Mouse (Mus musculus) layer of hippocampus, adult 9-11 months (tissue): ENCODE results near the gene Gm7534.
A peak's percentile ranks its signal among the peaks of the same experiment; 100 is the strongest.
"Not testable (repeated sequence)": the region's sequence is repeated elsewhere in the genome, so short reads cannot be mapped to it uniquely, and the experiment has no call there.

Experiments
- DNase-seq: peaks from one replicate; pipeline ENCODE4 v3.0.0; 2022

Gene Gm7534

DNA sequence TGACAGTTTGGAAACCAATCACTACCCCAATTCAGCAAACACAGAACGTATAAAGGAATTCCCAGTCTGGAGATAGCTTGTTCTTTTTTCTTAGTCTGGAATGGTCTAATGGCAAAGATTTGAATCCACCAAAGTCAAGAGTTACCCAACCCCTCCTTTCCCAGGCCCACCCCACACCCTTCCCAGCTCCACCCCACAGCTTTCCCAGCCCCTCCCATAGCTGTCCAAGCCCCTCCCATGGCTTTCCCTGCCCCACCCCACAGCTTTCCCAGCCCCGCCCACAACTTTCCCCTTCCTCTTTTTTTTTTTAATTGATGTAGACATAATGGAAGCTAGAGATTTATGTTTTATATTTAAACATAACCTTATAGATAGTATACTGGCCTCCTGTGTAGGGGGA, 3.4 kb downstream of the Gm7534 start:
- DNase-seq, result no peak

DNA sequence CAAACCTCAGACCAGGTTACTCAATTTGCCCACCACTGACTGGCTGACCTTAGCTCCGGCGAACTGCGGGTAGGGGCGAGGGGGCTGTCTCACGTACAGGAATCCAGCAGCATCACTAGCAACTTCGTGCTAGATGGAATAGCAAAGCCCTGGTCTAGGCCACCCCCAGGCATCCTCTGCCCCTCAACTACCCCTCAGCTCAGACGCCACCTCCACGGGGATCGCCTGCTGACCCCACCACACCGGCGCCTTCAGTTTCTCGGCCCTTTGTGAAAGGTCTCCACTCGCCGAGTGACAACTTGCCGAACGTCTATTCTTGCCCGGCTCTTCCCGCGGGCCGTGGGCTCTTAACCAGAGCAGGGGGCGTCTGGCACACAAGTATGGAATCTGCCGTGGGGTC, 16.5 kb downstream of the Gm7534 start:
- no peak for DNase-seq

DNA sequence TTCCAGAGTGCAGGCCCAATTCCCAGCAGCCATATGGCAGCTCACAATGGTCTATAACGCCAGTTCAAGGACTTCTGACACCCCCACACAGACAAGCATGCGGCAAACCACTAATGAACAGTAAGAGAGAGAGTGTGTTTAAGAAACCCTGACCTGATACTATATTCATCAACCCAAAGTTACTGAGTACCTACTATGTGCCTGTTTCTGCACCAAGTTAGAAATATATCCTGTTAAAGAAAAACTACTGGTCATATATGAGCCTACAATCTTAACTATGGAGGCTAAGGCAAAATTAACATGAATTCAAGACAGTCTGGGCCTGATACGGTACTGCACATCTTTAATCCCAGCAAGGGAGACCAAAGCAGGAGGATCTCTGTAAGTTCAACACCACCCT, 17.2 kb downstream of the Gm7534 start:
- DNase-seq, result no peak

DNA sequence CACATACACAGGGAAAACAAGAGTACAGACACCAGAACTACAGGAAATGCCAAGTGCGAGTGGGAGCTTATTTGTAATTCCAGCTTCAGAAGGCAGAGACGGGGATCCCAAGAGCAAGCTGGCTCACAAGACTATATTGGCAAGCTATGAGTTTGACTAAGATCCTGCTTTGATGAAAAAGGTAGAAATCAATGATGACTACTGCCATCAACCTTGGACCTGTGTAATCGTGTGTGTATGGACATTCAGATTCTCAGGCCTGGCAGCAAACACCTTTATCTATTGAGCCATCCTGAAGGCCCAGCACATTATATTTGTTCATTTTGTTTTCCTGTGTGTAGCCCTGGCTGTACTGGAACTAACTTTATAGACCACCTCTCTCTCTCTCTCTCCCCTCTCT, 19.1 kb downstream of the Gm7534 start:
- no peak for DNase-seq

DNA sequence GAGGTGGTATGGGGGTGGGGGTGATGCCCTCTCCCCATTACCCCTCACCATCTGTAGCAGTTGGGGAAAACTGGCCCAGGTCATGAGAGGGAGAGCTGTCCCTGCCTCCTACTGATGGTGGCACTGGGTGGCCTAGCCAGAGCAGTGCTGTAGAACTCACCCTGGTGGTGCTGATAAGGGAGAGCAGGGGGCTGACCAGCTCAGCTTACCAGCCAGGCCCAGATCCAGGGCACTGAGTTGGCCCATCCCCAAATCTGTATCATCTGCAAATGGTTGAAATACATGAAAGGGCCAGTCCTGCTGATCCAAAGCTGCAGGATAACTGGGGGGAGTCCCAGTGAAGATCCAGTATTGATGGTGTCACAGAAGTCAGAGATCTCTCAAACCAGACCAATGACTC, 21.0 kb downstream of the Gm7534 start:
- no peak for DNase-seq

DNA sequence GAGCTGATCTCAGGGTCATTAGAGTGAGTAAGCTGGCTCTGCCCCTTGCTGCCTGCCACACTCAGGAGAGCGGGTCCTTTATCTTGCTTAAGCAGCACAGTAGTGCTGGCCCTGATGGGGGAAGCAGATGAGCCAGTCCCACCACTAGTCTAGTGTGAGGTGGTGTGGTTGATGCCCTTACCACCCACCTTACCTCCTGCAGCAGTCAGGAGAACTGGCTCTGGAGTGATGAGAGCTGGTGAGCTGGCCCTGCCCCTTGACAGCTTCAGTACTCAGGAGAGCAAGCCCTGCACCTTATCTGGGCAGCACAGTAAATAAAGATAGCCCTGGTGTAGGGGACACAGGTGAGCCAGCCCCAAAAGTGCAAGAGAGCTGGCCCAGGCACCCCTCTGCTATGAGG, 21.7 kb downstream of the Gm7534 start:
- no peak for DNase-seq

DNA sequence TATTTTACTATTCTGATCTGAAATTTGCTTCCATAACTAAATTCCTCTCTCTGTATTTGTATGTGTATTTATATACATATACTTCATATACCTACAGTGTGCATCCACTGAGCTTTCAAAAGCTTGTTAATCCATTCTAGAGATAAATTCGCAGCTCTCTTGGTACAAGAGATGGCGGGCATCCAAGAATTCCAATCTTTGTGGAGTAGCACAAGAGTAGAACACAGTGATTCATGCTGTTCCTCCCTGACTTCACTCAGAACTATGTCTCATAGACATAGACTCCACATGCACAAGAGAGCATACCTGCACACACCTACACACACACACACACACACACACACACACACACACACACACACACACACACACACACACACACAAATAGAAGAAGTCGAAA, 30.4 kb downstream of the Gm7534 start:
- DNase-seq, result no peak

DNA sequence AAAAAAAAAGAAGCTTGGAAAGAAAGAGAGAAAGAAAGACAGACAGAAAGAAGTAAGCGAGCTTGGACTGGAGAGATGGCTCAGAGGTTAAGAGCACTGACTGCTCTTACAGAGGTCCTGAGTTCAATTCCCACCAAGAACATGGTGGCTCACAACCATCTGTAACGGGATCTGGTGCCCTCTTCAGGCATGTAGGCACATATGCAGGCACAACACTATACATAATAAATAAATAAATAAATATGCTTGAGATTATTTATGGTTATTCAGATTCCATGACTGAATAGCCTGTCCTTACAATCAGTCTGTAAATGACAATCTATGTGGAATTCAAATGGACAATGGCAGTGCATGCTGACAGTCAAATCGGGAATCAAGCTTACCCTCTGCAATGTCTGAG, 35.9 kb downstream of the Gm7534 start:
- no peak for DNase-seq

DNA sequence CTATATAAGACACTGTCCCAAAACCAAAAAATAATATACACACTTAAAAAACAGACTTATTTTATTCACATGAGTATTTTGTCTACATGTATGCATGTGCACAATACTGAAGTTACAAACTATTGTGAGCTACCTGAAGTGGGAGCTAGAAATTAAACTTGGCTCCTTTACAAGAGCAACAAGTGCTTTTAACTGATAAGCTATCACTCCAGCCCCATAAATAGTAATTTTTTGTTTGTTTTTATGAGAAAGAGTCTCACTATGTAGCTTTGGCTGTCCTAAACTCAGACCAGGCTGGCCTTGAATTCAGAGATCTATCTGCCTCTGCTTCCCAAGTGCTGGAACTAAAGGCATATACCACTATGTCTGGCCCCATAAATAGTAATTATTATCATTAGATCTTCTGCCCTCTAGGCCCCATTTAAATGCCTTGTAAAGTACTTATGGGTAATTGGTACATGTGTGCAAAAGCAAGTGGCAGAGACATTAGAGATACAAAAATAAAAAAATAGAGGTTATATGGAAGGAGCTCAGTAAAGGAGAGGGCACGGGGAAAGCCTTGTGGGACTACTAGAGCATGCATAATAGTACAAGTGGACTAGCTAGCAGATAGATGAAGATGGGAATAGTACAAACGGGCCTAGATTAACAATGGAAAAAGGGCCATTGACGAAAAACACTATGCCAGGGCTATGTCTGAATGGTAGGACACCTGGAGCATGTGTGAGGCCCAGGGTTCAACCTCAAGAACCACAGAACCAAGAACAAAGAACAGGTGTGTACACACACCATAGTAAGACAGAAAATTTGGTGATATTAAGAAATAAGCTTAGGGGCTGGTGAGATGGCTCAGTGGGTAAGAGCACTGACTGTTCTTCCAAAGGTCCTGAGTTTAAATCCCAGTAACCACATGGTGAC, 37.0 kb downstream of the Gm7534 start:
- DNase-seq, result no peak

DNA sequence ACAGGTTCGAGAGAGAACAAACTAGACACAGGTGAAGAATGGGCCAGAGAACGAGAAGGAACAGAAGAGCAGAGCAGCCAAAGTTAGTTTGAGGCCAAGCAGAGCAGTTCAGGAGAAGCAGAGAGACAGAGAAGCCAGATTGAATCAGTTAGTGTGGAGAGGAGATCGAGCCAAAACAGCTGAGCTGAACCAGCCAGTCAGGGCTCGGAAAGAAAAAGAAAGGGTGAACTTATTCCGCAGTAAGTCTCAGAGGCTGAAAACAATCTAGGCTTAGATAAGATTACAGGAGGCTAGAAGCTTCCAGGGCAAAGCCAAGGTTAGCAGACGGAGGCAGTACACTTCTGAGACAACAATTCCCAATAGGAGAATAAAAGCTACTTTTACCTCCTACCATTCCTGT, 37.8 kb downstream of the Gm7534 start:
- DNase-seq, result no peak

DNA sequence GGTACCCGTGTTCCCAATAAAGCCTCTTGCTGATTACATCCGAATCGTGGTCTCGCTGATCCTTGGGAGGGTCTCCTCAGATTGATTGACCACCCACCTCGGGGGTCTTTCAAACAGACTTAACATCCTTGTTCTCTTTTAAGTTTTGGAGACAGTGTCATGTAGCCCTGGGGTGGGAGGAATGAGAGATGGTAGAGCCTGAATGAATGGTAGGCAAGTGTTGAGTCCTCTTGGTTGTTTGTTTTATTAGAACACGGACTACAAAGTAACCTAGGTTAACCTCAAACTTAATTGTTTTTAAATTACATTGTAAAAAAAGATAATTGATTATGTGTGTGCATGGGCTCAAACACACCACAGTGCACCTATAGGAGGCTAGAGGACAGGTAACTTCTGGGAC, 38.2 kb downstream of the Gm7534 start:
- DNase-seq, result no peak

DNA sequence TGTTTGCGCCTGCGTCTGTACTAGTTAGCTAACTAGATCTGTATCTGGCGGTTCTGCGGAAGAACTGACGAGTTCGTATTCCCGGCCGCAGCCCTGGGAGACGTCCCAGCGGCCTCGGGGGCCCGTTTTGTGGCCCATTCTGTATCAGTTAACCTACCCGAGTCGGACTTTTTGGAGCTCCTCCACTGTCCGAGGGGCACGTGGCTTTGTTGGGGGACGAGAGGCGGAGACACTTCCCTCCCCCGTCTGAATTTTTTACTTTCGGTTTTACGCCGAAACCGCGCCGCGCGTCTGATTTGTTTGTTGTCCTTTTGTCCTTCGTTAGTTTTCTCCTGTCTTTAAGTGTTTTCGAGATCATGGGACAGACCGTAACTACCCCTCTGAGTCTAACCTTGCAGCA, 42.7 kb downstream of the Gm7534 start:
- DNase-seq, result not testable (repeated sequence)

DNA sequence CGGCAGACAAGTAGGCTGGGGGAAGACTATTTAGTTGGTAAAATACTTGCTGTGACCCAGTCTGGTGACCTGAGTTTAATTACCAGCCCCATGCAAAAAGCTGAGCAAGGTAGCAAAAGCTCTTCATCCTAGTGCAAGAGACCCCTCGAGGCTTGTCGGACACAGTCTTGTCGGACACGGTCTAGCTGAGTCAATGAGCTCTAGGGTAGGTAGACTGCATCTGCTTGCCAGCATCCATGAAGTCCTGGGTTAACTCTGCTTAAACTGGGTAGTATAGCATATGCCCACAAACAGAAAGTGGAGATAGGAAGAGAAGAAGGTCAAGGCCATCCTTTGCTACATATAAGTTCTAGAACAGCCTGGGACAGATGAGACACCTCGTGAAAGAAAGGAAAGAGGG, 44.0 kb downstream of the Gm7534 start:
- no peak for DNase-seq

DNA sequence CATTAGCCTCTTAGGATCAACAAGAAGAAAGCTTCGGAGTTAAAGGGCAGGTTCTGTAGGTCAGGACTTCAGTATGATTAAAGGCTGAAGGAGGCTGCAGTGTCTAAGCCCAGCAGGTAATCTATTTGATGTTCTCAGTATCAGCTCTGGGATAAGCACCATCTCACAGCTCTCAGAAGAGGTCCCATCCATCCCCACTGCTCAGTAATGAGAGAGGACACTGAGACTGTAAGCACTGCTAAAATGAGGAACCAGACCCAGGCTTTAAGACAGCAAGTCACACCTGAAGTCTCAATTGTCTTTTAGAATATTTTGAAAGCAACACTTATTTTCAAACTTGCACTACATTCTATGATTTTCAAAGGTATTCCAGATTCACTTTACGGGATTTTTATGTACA, 45.2 kb downstream of the Gm7534 start:
- no peak for DNase-seq

DNA sequence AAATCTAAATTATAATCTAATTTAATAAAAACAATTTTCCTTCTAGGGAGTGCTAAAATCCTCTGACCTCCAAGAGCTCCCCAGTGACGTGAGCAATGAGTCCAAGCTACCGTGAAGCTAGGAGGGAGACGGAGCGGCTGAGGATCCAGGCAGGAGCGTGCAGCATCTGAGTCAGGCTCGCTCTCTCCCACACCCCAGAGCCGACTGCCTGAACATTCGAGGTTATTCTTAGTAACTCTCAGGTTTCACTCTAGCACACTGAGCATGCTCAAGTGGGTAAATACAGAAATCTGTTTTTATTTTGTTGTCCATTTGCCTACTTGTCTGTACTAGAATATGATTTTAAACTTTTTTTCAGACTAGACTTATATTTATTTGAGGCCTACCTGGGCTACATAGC, 46.1 kb downstream of the Gm7534 start:
- DNase-seq, result peak; percentile 25

DNA sequence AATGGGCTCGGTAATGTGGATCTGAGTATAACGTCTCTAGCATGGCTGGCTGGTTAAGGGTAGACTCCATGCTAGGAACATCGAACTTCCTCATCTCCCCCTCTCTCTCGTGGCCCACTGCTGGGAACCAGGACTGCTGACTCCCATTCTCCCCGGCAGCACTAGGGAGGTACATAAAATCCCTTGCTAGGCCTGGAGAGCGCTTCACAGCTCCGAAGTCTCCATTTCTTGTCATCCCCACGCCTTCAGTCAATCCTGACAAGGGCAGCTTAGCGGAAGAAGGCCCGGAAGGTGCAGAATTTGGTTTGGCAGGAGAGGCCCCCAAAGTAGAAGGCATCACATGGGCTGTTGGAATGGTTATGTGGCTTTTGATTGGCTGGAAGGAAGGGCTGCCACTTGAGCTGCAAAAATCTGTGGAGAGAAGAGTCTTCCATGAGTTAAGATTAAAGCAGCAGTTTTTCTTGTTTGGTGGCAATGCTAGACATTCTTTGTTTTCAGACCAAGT, 46.8 kb downstream of the Gm7534 start:
- DNase-seq, result no peak

DNA sequence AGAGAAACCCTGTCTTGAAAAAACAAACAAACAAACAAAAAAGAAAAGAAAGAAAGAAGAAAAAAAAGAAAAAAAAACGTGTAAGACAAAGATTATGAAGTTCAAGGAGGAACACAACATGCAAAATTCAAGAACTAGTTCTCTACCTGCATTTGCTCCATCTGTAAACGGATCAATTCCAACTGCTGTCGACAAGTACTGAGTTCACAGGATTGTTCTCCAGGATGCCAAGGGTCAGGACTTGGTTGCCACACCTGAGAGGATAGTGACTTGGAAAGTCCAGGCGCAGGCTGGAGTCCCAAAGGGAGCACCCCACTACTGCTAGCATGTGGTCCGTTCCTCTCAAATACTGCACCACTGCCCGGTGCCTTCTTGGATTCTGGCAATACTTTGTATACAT, 47.3 kb downstream of the Gm7534 start:
- DNase-seq, result no peak

DNA sequence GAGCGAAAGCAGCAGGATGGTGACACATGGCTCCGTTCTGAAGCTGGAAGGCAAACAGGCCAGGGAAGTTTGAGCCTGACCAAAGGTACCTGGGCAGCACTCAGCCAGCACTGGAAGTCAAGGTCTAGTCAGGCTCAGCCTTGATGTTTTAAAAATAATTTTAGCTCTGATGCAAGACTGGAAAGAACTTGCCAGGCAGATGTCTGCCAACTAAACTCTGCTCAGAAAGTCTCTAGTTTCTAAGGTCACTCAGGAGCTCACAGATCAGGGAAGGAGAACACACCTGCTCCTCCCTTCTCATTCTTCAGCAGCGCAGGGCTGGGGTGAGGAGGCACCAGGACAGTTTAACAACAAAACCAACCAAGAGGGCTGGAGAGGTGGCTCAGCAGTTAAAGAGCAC, 48.5 kb downstream of the Gm7534 start:
- no peak for DNase-seq

DNA sequence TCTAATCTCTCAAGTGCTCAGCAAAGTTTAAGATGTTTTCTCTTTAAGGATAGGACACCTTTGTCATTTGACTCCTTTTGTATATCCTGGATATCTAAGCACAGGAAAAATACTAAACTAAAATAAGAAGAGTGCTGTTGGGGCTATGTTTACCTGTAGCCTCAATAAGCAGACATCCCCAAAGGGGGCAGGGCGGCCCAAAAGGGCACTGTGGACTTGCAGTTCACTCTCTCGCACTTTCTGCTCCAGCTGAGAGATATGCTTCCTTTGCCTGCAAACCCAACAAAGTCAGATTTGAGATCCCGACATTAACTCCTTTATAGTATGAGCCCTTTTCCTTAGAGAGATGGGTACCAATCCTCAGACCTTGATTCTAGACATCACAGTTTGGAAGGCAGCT, 49.1 kb downstream of the Gm7534 start:
- DNase-seq, result no peak

DNA sequence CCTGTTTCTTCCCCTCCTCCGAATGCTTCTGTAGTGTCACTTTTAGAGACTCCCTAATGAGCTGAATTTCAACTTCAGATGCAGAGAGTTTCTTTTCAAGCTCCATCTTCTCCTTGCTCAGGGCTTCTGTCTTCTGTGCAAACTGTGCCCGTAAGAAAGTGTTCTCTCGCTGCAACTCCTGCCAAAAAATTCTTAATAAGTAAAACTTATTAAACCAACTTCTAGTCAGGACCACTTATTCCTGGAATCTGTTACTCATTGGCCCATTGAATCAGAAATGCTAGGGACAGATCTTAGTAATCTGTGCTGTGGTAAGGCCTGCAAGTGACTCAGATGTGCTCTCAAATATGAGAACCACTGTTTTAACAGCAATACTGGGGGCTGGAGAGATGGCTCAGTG, 50.7 kb downstream of the Gm7534 start:
- no peak for DNase-seq

DNA sequence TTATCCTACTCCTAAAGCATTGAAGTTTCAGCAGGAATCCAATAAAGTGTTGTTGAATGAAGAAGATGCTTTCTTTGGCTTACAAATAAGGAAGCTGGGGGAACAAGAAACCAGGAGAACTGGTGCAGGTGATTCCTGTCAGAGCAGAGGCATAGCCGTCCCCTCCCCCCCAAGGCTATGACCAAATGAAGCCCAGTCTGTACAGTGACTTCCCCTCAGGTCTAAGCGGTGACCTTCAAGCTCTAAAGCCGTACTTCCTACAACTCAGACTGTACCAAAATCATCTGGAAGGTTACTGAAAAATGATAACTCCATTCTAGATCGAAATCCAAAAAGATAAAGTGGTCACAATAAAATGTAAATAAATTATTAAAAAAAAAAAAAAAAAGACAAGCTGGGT, 53.4 kb downstream of the Gm7534 start:
- DNase-seq, result no peak

DNA sequence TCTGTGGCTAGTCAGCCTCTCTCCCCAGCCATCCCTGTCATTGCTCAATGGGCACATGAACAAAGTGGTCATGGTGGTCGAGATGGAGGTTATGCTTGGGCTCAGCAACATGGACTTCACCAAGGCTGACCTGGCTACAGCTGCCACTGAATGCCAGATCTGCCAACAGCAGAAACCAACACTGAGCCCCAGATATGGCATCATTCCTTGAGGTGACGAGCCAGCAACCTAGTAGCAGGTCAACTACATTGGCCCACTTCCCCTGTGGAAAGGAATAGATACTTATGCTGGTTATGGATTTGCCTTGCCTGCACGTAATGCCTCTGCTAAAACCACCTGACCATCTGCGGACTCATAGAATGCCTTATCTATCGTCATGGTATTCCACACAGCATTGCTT, 58.5 kb downstream of the Gm7534 start:
- DNase-seq, result not testable (repeated sequence)
